Mouse (Mus musculus) fibroblast of lung, adult 2 months (primary cell): Measurements from ENCODE around the gene Nhlh2.

Experiments
- DNase-seq: peaks from one replicate; pipeline ENCODE4 v3.0.0-alpha.2; 2011; ENCODE audit warnings: low read depth

Gene Nhlh2

DNA sequence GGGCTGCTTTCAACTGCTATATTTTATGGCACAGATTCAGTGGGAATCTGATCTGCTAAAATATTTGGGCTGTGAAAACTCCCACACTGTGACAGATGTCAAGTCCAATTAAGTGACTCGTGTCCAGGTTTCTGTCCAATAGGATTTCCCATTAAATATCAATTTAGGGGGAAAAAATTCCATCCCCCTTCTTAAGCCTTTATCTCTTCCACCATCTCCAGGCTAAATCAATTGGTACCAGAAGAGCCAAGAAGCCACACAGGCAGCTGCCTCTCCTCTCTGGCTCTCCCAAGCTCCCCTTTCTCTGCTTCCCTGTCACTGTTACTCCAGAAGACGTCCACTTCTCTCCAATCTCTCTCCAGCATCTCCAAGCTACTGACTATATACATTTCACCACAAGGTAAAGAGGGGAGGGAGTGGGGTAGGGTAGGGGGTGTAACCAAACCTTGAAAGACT, at the start of gene Nhlh2:
Gene Nhlh2 (plus strand): TSS at position 151 of the 456 bp plus-strand sequence.
- DNase-seq = no peak

DNA sequence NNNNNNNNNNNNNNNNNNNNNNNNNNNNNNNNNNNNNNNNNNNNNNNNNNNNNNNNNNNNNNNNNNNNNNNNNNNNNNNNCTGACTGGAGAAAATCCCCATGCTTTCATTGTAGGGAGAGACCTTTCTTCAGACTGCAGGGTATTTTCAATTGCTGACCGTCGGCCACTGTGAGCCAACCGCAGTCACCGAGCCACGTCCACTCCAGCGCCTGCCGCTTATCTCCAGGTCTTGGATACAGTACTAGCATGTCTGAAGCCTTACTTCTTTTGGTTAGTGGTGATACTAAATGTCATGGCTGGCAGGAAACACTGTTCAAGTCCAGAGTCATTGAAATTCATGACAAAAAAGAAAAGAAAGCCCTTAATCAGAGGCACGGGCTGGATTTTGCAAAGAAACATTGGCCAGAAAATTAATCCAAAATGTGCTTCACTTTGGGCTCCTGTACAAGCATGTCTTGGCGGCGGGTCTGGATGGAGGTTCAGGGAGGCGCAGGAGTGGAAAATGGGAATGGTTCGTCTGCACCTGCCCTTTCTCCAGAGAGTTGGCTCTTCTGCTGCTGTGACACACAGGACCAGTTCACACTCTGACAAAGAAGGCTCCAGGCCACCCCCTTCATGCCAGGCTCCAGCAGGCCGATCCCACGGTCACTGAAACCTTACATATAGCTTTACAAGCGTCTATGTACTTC, 48.6 kb upstream of the Nhlh2 start:
- no peak for DNase-seq

DNA sequence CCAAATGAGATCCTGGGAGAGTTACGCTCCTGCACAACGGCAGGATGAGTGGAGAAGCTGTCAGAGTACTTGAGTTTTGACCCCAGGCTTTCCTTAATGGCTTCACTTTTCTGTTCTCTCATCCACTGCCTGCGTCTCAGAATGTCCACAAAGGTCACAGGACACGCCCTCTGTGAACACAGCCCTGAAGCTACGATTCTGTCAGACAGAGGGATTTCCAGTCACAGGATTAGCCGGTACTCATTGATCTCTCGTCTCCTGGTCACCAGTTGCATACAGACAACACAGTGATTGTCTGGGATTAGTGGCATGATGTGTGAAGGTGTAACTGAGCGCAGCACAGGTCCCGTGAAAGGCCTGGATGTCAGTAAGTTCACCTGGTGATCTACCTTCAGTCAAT, 46.4 kb upstream of the Nhlh2 start:
- DNase-seq = no peak

DNA sequence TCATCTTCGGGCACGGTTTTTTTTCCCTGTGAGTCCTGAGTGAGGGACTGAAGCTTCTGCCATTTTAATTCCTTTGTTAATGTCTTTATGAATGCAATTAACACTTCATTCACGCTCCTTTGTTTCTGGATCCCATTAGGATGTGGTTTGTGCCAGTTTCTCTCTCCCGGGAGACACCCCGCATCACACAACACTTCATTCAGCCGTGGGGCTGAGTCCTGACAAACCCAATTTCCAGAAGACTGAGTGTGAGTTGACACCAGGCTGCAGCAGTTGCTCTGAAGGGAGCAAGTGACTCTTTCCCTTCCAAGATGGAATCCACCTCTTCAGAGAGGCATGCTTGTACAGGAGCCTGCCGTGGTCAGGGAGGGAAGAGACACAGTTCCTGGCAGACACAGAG, 45.5 kb upstream of the Nhlh2 start:
- no peak for DNase-seq

DNA sequence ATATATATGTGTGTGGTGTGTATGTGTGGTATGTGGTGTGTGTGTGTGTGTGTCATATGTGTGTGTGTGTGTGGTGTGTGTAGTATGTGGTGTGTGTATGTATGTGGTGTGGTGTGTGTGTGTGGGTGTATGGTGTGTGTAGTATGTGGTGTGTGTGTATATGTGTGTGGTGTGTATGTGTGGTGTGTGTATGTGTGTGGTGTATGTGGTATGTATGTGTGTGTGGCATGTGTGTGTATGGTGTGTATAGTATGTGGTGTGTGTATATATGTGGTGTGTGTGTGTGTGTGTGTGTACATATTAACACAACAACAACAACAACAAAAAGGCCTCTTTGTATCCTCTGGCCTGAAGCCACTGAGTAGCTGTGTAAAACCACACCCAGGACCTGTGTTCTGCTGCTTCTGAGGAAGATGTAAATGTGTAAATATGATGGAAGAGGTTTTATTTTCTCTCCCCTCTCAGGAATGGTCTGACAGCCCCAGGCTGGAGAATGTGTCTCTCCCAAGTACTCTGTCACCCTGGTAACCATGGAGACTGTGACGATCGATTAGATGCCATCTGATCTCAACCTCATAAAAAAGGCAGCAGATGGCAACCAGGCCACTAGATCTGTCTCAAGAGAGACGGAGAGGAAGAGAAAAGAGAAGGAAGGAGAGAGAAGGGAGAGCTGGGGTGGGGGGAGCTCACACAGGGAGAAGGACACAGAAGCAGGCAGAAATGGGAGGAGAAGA, 42.9 kb upstream of the Nhlh2 start:
- DNase-seq = no peak

GRCm38 (mm10) chr3:101975337-101975736, 34.5 kb upstream of the Nhlh2 start:
- DNase-seq = no peak

GRCm38 (mm10) chr3:101978299-101978994, 31.4 kb upstream of the Nhlh2 start:
- DNase-seq = no peak

DNA sequence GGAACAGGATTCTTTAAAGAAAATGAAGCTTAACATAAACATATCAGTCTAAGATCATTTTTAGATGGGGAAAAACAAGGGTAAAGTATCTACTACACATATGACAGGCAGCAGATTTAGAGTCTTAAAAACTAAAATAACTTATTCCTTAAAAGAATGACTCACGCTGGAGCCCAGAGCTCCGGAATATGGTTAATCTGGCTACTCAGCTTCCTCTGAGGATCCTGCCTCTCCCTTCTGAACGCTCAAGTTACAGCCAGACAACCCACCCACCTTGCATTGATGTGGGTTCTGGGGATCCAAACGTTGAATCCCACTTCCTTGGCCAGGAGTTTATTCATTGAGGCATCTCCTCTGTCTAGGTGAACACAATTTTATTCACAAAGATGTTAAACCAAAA, 26.0 kb upstream of the Nhlh2 start:
- DNase-seq = no peak

GRCm38 (mm10) chr3:101985634-101986033, 24.2 kb upstream of the Nhlh2 start:
- no peak for DNase-seq

GRCm38 (mm10) chr3:101990136-101990535, 19.7 kb upstream of the Nhlh2 start:
- DNase-seq = no peak

GRCm38 (mm10) chr3:101990995-101991516, 18.8 kb upstream of the Nhlh2 start:
- no peak for DNase-seq

GRCm38 (mm10) chr3:101997851-101998250, 12.0 kb upstream of the Nhlh2 start:
- DNase-seq = no peak

DNA sequence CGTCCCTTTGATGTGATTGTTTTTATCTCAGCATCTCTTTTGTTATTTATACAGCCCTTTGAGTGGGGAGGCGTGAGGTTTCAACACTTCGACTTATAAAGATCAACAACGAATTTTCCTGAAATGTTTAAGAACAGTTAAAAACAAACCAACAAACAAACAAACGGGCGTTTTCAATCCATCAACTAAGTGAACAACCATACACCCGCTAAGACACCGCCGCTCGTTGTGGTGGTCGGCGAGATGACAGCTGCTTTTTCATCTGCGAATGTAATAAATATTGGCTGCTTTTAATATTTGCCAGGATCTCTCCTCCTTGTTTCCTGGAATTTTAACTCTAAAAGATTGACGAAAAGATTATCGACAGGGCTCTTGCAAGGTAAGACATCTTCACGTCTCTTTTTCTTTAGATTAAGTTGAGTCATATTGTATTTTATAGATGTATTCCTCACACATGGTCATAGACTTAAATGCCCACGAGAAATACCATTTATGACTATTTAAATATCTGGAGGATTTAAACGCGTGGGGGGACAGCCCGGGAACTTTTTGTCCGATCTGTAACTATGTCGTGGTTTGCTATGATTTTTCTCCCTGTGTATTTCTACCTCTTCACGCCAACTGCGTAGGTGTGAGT, 923 bp downstream of the Nhlh2 start:
- no peak for DNase-seq

DNA sequence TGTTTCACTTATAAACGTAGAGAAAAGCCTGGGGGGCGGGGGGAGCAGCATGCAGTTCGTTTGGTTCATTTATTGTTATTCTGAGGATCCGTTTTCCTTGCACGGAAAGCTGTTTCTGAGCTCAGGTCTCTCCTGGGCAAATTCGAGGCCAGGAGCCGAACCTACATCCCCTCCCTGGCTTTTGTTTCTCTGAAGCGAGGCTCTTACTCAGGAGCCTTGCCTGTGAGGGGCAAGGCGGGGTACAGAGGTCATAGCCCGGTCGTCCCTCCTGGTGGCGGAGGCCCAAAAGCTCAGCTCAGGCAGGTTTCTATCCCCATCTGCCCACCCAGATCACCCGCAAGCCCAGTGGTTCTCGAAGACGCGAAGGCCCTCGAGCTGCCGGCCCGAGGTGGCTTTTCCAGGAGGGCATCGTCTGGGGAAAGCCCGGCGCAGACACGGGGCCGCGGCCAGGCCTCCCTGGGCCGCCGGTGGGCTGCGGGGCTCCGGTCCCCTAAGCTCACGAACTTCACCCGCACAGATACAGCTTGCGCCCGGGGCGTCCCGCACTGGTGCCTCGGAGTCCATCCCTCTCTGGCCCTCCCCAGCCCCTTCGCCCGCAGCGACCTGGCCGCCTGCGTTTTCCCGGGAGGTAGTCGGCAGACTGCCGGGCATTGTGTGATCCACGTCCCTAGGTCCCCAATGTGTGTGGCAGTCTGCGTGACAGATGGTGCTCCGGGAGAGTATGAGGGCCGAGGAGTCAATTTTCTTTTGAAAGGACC, 1.6 kb downstream of the Nhlh2 start:
- DNase-seq = no peak

- DNase-seq = no peak
Observed at GRCm38 (mm10) chr3:102012076-102012610, 2.3 kb downstream of the Nhlh2 start.

GRCm38 (mm10) chr3:102012611-102013211, 2.8 kb downstream of the Nhlh2 start:
- DNase-seq = no peak

- DNase-seq = no peak
Observed at GRCm38 (mm10) chr3:102020604-102021003, 10.7 kb downstream of the Nhlh2 start.

DNA sequence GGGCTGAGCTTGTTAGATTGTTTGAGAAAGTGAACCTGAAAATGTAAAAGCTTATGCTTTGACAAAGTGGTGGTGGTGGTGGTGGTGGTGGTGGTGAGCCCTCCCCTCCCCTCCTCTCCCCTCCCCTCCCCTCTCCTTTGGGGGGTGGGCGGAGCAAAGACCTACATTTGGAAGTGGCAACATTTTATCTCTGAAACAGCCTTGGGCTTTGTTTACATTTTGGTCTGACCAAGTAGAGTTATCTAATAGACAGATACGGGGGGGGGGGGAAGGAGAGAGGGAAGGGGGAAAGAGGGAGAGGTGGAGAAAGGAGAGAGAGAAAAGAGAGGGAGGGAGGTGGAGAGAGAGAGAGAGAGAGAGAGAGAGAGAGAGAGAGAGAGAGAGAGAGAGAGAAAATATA, 12.8 kb downstream of the Nhlh2 start:
- DNase-seq = no peak

DNA sequence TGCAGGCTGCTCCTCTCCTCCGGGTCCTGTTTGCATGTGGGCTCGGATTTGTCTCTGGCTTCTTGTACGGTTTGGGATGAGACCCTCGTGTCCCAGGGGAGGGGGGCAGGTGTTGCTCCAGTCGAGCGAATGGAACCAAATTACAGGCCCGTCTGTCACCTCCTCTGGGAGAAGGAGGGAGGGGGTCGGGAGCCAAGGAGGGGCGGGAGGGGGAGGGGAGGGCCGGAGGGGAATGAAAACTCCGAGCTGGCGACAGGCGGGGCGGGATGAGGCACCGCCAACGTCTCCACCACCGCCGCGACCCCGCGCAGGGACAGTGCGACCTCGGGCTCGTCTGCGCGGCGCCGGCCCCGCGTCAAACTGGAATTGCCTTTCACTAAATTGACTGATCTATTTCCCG, 13.5 kb downstream of the Nhlh2 start:
- DNase-seq = no peak

DNA sequence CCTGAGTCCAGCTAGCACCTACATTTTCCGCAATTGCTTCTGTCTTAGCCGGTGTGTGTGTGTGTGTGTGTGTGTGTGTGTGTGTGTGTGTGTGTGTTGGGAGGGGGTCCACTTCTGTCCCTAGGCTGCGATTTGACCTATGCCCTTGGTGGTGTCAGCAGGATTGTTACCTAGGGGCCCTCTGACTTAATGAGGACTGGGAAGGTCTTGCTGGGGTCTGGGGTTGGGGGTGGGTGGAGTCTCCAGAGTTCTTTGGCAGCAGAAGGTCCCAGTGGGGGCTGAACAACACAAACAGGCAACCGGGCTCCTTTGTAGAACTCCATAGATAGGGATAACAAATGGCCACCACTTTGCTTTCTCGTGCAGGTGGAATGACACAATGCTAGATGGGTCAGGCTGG, 14.0 kb downstream of the Nhlh2 start:
- no peak for DNase-seq

GRCm38 (mm10) chr3:102024981-102025451, 15.1 kb downstream of the Nhlh2 start:
- no peak for DNase-seq
